Mouse (Mus musculus): ENCODE results near the gene Atrnl1.

DNA sequence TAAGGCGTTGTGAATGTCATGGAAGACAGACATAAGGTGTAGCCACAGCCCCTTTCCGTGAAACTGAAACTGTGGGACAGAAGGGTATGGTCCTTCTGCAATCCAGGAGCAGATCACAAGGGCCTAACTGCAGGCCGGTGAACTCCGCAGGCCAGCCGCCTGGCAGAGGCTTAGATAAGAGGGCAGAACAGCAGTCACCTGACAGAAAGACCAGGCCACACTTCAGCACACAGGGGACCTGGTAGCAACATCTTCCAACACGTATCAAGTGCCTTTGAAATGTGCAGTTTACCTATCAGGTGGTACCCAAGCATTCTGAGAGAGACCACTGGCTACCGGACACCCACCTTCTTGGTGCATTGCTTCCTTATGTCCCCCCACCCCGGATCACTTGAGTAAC, 451.1 kb downstream of the Atrnl1 start:
- TF ChIP-seq POLR2A (IDR thresholded peaks at IDR 0.05; ENCODE audit: borderline replicate concordance, control insufficient read depth, low read depth, low read length): no peak
- no peak for TF ChIP-seq CTCF (IDR thresholded peaks at IDR 0.05; ENCODE audit: control insufficient read depth, insufficient read depth, low read length)

Data from bone marrow, adult 2 months (tissue).